Mouse (Mus musculus) left cerebral cortex, postnatal 14 days (tissue): ENCODE data around the gene Shank2. TPM values are rescaled to one million over a fixed set of nuclear protein-coding genes. Genes with fewer than 3 reads are reported as not detected.

Experiments
- DNase-seq, 2 experiments: peaks; one replicate each; pipeline ENCODE4 v3.0.0; 2021 to 2022; ENCODE audit warnings: low spot score in 2 of 2, mixed read lengths in 1 of 2
- intact Hi-C: fragments of 180-260 bp; cut with DNase I; formaldehyde crosslinking; loops from one replicate; pipeline ENCODE4 v1.15.1; 2025
- total RNA-seq, 2 experiments: library from RNA; stranded (reverse); gene quantifications; 2 replicates each; pipeline ENCODE4 v1.2.3; 2021

The Shank2 gene
- total RNA-seq, 2 experiments from 2014 or later, result 170 to 187 TPM

DNA sequence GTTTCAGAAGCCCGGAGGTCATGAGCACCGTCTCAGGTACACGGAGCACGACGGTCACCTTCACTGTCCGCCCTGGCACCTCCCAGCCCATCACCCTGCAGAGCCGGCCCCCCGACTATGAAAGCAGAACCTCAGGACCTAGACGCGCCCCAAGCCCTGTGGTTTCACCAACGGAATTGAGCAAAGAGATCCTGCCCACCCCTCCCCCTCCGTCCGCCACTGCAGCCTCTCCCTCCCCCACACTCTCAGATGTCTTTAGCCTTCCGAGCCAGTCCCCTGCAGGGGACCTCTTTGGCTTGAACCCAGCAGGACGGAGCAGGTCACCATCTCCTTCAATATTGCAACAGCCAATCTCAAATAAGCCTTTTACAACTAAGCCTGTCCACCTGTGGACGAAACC lies 418.8 kb downstream of the Shank2 start:
- intact Hi-C loops, result no loop called here
- DNase-seq, result no peak

DNA sequence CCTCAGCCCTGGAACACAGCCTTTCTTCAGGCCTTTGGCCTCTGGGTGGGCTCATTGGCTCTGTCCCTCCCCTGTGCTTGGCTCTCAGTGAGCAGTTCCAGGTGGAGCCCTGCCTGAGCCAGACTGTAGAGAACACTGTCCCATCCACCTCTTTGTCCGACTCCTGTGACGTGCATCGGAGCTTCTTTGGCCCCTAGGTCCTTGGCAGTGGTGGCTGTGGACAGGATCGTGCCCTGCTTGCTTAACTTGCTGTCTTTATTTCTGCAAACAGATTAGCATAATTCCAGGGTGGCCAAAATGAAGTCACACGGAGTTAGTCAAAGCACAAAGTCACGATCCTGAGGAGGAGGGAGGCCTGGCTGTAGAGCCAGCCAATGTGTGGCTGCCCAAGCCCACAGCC lies 419.8 kb downstream of the Shank2 start:
- no peak for DNase-seq
- intact Hi-C loops, result no loop called here

DNA sequence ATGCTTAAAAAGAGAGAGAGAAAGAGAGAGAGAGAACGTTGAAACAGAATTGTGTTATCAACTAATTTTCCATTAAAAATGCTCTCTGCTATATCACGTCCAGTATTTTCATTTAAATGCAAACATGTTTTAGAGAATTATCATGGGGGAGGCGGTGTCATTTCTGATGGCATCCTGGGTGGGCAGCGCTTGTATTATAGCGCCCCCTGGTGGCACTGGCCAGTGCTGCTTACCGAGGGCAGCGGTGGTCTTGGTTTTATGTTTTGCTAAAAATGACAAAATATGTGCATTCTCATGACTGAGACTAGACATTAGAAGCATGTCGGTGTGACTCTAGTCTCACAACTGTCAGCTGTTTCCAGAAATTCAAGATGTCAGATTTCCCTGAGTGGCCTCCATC lies 424.2 kb downstream of the Shank2 start:
- intact Hi-C loops, result loop anchor here (1.0 to 5.0 kb wide), 2 partner anchors 209 to 344 kb away; no protein-coding TSS in a partner anchor
- DNase-seq, result peak; percentile 73 to 78

DNA sequence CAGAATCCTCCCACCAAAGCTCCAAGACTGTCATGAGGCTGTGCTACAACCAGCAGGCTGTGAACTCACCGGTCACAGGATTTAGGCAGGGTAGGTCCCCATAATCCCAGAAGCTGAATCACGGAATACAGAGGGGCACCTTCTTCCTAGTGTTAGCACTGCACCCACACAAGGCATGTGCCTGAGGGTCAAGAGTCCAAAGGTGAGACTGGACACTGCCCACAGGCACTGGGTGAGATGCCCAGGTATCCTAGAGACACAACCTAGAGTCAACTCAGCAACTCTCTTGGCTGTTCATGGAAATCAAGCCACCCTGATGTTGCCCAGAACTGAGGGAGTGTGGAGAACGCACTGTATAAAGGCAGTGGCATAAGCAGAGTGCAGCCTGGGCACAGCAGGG lies 424.9 kb downstream of the Shank2 start:
- DNase-seq, result no peak
- intact Hi-C loops, result loop anchor here (1.0 to 5.0 kb wide), 2 partner anchors 209 to 344 kb away; no protein-coding TSS in a partner anchor

DNA sequence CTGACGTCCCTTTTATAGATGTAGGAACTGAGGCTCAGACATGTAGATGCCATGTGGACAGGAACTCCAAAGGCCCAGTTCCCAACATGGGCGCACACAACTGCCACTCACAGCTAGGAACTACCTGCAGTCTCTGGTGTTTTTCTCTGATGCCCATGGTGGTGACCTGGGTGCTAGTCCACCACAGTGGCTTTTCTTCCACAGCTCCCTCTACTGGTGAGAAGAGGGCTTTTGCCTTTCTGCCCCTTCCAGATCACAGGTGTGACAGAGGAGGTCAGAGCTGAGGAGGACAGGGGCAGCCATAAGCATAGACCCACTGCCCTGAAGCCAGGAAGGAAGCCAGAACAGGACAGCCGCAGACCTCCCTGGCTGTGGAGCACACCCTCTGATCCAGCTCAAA lies 425.7 kb downstream of the Shank2 start:
- DNase-seq, result no peak
- intact Hi-C loops, result loop anchor here (5.0 kb wide), 1 partner anchor 345 kb away; no protein-coding TSS in a partner anchor

DNA sequence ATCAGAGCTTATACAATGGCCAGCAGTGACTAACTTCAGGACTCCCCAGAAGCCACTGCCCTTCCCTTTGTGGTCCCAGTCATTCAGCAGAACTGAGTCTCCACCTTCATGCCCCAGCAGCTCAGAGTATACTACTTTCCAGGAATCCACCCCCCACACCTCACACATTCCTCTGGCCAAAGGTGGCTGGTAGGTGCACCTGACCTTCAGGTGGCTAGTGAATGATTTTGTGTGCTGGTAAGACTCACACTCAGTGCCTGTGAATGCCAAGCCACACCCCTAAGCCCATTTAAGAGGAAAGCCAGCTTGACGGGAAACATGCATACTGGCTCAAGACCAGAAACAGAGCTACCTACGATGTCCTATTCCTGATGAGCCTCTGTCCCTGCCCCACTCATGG lies 431.2 kb downstream of the Shank2 start:
- DNase-seq, result no peak
- intact Hi-C loops, result no loop called here

DNA sequence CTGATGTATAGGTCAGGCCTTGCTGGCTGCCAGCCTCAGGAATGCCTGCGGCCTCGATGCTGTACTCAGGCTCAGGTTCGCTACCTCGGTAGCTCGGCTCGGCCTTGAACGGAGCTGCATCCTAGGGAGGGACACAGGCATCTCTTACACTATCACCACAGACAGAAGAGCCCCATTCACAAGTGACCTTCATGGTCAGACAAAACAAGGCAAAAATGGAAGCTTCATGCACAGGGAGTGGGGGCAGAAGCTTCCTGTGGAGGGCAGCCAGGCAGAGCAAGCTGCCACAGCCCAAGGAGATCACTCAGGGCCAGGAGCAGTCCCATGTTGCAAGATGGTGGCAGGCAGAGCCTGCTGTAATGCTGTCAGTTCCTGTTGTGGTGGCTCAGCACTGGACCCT lies 437.1 kb downstream of the Shank2 start:
- intact Hi-C loops, result no loop called here
- no peak for DNase-seq

DNA sequence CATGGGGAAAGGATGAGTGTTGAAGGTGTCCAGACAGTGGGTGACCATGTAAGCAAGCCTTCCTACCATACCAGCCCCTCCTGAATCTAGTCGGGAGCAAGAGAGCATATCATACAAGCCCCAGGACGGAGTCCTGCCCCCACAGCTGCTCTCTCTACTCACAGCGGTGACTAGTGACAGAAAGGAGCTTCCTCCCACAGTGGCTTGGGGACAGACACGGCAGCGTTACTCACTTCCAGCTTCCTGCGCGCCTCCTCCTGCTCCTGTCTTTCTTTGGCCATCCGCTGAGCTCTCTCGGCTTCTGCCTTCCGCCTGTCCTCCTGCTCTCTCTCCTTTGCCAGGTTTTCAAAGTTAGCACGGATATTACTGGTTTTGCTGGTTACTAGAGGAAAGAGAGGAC lies 439.7 kb downstream of the Shank2 start:
- DNase-seq, result no peak

DNA sequence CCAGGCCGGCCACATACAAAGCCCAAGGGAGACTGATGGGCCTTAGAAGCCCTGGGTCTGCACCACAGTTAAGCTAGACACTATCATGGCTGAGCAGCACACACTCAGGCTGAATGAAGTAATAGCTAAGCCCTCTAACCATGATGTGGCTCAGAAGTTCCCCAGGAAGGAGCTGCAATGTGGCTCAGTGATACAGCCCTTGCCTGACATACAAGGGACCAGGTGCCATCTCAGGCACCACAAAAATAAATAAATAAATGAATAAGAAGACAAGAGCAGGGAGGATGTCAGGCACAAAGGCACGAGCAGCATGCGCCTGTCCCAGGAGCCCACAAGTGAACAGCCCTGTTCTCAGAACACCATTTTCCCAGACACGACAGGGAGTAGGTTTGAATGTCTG lies 440.2 kb downstream of the Shank2 start:
- DNase-seq, result no peak

More for the DNA sequence above, 439.7 kb downstream of the Shank2 start:
- intact Hi-C loops, result no loop called here

DNA sequence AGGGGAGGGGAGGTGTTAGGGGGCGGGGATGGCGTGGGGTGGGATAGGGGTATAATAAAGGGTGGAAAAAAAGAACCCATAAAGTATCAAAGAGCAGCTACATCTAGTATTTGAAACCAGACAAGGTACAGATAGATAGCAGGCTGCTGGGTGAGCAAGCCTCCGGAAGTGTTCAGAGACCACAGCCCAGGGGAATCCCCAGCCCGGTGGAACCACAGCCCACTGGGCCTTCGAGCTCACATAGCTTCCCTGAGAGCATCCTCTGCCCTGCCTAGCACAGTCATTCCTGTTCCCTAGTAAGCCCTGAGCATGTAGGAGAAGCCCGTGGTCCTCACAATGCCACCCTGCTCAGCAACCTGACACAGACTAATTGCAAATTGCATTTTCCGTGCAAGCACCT lies 443.1 kb downstream of the Shank2 start:
- DNase-seq, result no peak
- intact Hi-C loops, result no loop called here

More for the DNA sequence above, 440.2 kb downstream of the Shank2 start:
- intact Hi-C loops, result no loop called here

DNA sequence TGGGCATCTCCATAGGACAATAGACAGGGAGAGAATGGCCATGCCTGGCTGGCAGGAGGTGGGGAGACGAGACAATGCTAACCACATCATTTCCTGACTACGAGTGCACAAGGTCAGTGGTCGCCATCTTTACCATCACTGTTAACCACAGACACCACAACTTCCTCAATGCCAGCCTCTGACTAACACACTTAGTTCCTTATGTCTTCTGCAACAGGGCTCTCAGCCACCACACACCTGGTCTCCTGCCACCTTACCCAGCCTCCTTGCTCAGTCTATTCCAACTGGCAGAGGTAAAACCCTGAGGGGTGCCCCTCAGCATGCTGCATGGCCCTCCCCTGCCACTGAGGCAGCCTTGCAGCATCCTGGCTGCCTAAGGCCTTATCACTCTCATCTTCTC lies 445.4 kb downstream of the Shank2 start:
- intact Hi-C loops, result no loop called here
- no peak for DNase-seq

DNA sequence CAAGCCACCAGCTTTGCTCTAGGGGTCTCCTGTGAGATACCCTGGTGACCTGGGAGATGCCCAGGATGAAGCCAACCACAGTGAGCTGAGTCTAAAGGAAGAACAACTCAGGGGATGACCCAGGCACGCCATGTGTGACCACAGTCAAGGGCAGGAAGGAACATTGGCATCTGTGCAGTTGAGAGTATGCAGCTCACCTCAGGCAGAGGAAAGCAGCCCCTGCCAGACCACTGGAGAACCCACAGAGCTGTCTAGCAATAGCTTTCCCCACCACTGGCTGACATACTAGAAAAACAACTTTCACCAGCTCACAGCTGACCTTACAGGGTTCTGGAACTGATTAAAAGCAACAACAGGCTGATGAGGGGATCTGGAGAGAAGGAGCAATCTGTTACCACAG lies 446.5 kb downstream of the Shank2 start:
- no peak for DNase-seq
- intact Hi-C loops, result no loop called here

DNA sequence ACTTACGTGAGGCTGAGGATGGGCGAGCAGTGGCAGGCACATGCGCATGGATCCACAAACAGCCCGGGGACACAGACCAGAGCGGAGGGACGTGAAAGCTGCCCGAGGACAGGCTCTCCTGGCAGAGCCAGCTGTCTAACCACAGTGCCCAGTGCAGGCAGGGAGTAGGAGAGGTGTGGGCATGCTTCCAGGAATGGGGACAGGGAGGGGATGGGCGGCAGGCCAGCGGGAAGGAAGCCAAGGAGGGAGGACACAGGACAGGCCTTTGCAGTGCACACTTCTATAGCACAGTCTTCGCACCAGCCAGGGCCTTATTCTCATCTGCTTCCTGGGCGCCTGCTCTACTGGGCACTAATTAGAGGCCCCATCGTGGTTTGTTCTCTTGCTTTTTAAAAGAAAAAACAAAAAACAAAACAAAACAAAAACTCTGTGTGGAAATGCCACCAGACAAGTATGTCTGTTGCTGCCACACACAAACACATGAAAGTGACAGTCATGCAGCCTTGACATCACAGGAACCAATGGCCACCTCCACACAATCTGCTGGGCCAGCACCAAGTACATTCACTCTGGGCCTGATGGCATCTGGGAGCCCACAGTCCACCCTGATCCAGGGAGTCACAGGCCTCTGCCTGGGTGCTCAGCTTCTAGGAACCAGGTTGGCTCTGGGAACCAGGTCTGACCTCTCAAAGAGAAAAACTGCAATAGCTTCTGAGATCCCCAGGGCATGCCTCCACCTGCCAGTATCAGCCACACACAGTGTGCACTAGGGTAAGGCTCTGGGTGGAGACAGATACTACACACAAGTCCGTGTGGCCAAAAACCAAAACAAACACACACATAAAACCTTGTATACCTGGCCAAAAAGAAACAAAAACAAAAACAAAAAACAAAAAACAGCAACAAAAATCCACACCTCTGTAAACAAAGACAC lies 448.2 kb downstream of the Shank2 start:
- intact Hi-C loops, result no loop called here
- DNase-seq, result peak; percentile 83 to 87

DNA sequence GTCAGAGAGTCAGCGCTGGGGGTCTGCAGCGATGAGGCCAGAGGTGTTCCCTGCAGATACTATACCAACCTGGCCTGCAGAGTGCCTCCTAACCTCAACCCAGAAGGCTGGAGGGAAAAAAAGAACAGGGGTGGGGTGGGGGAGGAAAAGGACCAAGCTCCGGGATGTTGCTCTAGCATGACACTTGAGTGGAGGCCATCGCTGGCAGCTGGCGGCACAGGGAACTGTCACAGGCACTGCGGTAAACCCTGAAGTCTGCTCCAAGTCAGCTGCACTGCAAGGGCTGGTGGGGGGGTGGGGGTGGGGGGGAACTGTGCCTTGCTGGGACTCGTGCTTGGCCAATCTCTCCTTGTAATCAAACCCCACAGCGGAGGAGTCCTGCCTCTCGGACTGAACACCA lies 448.9 kb downstream of the Shank2 start:
- intact Hi-C loops, result no loop called here
- DNase-seq, result no peak

DNA sequence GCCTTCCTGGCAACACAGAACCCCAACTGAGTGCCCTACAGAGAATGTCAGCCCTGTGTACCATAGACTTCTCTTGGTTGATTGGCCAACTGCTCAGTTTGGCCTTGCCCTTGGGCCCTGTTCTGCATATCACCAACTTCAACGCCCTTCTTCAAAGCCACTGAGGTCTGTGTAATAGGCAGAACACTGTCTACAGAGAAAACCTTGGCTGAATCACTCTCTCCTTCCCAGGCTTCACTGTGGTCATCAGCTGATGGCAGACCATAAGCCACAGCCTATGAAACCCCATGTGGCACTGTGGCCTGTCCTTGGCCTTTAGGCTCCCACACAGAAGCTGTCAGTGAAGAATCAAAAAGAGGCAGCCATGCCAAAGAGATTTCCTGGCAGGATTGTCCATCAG lies 457.2 kb downstream of the Shank2 start:
- DNase-seq, result no peak
- intact Hi-C loops, result no loop called here

DNA sequence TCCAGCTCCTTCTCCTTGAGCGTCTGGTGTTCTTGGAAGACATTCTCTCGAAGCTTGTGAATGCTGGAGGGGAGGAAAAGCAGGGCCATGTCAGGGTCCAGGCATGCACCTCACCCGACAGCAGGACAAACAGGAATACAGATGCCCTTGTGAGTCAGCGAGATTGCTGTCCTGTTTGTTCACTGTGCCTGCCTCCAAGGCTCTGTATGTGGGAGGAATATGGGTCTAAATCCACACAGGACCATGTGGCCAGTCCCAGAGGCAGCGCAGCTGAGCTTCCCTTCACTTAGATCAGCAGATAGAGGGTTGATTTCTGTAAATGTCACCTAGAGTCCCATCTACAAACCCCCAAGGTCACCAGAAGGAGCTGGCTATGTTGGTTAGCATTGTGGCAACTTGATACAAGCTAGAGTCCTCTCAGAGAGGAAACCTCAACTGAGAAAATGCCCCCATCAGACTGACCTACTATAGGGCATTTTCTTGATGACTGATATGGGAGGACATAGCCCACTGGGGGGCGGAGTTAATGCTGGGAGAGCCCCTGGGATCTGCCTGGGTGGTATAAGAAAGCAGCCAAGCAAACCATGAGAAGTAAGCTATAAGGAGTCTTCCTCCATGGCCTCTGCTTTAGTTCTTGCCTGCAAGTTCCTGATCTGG lies 459.6 kb downstream of the Shank2 start:
- intact Hi-C loops, result no loop called here
- no peak for DNase-seq

DNA sequence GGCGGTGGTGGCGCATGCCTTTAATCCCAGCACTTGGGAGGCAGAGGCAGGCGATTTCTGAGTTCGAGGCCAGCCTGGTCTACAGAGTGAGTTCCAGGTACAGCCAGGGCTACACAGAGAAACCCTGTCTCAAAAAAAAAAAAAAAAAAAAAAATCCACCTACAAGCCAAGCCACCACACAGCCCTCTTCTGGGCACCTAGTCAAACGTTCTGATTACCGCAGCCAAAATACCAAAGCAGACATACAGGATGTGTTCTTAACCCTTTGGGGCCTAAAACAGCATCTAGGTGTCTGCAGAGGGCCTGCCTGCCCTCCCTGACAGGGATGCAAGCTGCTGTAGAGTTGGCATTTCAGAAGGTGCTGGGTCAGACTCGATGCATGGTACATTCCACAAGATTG lies 460.8 kb downstream of the Shank2 start:
- no peak for DNase-seq
- intact Hi-C loops, result no loop called here

DNA sequence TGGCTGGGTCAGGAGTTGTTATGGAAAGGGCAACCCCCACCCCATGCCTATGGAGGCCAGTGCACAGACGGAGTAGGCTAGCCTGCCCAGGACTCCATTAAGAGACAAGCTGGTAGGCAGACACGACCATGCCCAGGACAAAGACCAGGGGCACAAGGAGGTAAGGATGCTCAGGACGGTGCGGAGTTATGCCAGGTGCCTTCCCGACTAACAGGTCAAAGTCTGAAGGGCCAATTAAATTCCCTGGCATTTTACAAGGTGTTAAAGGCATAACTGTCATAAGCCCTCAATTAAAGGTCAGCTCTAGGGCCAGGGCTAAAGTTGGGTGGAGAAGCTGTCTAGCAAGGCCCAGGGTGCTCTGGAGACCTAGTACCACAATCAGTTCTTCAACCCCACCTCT lies 467.0 kb downstream of the Shank2 start:
- DNase-seq, result no peak
- intact Hi-C loops, result no loop called here

DNA sequence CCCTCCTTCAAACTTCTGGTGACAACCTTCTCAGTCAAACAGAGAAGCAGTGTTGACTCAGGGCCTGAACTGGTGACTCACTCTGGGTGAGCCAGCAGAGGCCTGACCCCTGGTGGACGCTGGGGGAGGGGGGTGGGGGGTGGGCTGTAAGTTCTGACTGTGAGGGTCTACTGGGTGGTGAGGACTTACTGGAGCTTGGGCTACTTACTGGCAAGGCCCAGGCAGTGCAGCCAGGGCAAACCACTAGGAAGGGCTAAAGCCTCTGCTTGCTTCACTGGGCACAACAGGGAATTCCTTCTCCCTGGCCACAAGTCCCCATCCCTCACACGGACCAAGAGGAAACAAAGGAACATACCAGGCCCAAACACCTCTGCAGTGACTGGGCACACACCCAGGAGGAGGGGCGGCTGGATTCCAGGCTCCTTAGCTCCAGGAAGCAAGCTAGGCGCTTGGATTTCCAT lies 467.5 kb downstream of the Shank2 start:
- intact Hi-C loops, result no loop called here
- DNase-seq, result no peak

DNA sequence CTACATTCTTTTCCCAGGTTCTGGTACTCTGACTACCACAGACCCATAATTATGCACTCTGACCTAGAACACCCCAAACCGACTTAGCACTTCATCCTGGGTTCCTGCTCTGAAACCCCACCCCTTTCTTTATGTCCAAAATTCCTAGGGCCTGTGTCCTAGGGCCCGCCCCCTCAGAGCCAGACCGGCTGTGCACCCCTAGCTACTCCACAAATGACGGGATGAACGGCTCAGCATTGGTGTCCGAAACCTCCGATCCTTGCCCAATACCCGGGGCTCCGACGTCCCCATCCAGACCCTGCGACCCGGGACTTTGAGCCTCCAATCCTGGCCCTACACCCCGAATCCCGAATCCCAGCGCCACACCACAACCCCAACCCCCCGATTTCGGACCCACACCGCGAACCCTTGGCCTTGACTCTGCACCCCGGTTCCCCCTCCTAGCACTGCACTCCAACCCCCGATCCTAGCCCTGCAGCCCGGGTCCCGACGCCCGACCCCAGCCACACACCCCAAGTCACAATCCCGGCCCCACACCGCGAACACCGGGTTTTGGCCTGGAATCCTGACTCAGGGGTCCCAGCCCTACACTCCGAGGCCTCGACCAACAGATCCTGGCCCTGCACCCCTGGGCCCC lies 468.3 kb downstream of the Shank2 start:
- DNase-seq, result no peak
- intact Hi-C loops, result no loop called here
